Mouse (Mus musculus) midbrain, embryonic 11.5 days (tissue): Measurements from ENCODE around the gene Epsti1. TPM values are rescaled to one million over a fixed set of nuclear protein-coding genes. Genes with fewer than 3 reads are reported as not detected.
"Not testable (repeated sequence)": the region's sequence is repeated elsewhere in the genome, so short reads cannot be mapped to it uniquely, and the experiment has no call there.

ENCODE experiments used
- ATAC-seq: fragments of 200-750 bp; cut with Nextera tagmentation; 2 replicates; pipeline ENCODE4 v1.8.0; 2017; ENCODE audit warnings: moderate TSS enrichment, moderate library complexity; ENCODE audit not compliant: low FRiP score
- DNase-seq: peaks from one replicate; pipeline ENCODE4 v3.0.0; 2015; ENCODE audit warnings: low spot score; ENCODE audit errors: missing footprints
- H3K27ac ChIP-seq: fragments of 300-500 bp; sonication (generic); 2 replicates; pipeline ENCODE4 v1.5.1; 2014; ENCODE audit warnings: low read depth, low read length
- H3K27me3 ChIP-seq: fragments of 300-500 bp; sonication (generic); 2 replicates; pipeline ENCODE4 v1.6.1; 2014; ENCODE audit warnings: mild to moderate bottlenecking, low read length, moderate library complexity, mixed read lengths; ENCODE audit not compliant: control insufficient read depth, insufficient read depth
- H3K36me3 ChIP-seq: fragments of 300-500 bp; sonication (generic); 2 replicates; pipeline ENCODE4 v1.6.1; 2014; ENCODE audit warnings: mild to moderate bottlenecking, low read length, moderate library complexity, mixed read lengths; ENCODE audit not compliant: control insufficient read depth, insufficient read depth
- H3K4me1 ChIP-seq: fragments of 300-500 bp; sonication (generic); 2 replicates; pipeline ENCODE4 v1.6.1; 2014; ENCODE audit warnings: low read length; ENCODE audit not compliant: control insufficient read depth, insufficient read depth
- H3K4me2 ChIP-seq: fragments of 300-500 bp; sonication (generic); 2 replicates; pipeline ENCODE4 v1.6.1; 2014; ENCODE audit warnings: mild to moderate bottlenecking, moderate library complexity
- H3K4me3 ChIP-seq: fragments of 300-500 bp; sonication (generic); 2 replicates; pipeline ENCODE4 v1.5.1; 2014; ENCODE audit warnings: low read depth, low read length
- H3K9ac ChIP-seq: fragments of 300-500 bp; sonication (generic); 2 replicates; pipeline ENCODE4 v1.6.1; 2014; ENCODE audit warnings: low read length
- H3K9me3 ChIP-seq: fragments of 300-500 bp; sonication (generic); 2 replicates; pipeline ENCODE4 v1.6.1; 2016; ENCODE audit warnings: low read length; ENCODE audit not compliant: control insufficient read depth
- WGBS: fragments of 180-500 bp; shearing (Covaris S2); extraction: QIAGEN DNeasy Blood & Tissue Kit; methylation state at CpG from one replicate; pipeline ENCODE4 v1.1.7; 2014; 5-methylcytosine and 5-hydroxymethylcytosine counted together
- polyA plus RNA-seq: library from polyadenylated mRNA; unstranded; fragments of >200 nt; fragmentation: Nextera tagmentation; extraction: Ambion mirVana; gene quantifications from 2 replicates; pipeline ENCODE4 v1.2.1, GENCODE M21; 2014

Gene Epsti1
- polyA plus RNA-seq, 1 experiment from 2014 or later: 0.31 TPM

DNA sequence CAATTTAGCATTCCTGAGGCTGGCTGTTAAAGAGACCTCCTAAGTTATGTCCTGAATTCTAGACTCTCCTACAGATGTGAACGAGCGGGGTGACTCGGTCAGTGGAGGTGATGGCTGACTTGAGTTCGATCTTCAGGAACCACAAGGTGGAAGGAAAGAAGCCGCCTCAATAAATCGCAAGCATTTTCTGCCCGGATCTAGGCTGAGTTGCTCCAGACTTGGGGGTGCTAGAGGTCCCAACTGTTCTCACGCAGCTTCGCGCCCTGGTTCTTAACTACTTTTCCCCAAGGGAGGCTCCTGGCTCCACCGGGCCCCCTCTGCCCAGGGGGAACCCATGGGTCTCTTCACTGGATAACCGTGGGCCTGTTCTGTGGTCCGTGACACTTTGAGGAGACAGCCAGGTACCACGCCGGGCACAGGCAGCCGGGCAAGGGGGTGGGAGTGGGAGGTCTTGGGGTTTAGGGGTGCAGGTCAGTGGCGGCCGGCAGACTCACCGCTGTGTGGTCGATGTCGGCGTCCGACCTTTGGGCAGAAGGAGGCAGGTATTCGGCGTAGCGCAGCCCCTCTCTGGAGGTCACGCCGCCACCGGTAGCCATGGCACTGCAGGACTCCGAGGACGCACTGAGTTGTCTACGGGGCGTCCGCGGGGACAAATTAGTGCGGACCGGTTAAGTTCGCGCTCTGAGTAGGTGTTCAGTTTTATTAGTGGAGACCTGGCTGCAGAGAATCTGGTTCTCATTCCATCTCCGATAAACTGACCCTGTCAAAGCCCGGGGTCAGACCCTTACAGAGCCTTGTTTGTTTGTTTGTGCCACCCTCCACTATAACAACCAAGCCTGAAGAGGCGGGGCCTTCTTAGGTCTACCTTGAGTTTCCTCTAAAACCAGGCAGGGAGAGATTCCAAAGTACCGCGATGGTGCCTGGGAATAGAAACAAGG lies 29.5 kb upstream of the Epsti1 start, which contains the start of gene Dnajc15:
Dnajc15 (minus strand) TSS at position 822 of the 938 bp plus-strand sequence.
- H3K4me2 ChIP-seq: peak within 1 kb of the TSS; percentile 69
- DNase-seq: peak; percentile 98
- ATAC-seq: peak; percentile 91

DNA sequence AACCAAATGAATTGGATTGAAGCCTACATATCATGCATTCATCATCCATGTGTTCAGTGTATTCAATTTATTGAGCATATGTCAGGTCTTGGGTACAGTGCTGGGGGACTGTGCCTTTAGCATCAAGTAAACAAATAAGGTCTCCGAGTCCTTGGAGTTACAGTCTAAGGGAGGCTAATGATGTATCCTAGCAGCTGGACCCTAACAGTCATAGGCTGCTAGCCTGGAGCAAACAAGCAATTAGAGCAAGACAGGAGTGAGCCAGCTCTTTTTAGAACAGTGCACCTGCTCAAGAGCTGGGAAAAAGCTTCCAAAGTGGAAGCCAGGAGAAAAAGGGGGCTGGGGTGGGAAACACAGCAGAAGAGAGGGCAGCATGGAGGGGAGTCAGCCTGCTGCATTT lies 27.8 kb upstream of the Epsti1 start:
- H3K9me3 ChIP-seq: no peaks in the 10 kb centered on the region
- H3K9ac ChIP-seq: no peak overlapping the region
- H3K4me3 ChIP-seq: no peak overlapping the region
- no peaks in the 10 kb centered on the region; the same call in 1 of the 2 replicates for H3K4me1 ChIP-seq
- WGBS: 94% methylated on average over 1 of the region's 1 CpGs
- no peak overlapping the region for H3K4me2 ChIP-seq
- ATAC-seq (no peak), DNase-seq (no peak)
- no peaks in the 10 kb centered on the region for H3K27me3 ChIP-seq
- H3K27ac ChIP-seq: no peak overlapping the region
- H3K36me3 ChIP-seq: no peaks in the 10 kb centered on the region

More for the DNA sequence above, 29.5 kb upstream of the Epsti1 start, which contains the start of gene Dnajc15:
- under 1% methylated on average over 44 of the region's 44 CpGs for WGBS
- H3K27me3 ChIP-seq: no peaks in the 10 kb centered on the region
- peak within 1 kb of the TSS; percentile 84 for H3K4me3 ChIP-seq
- no peaks in the 10 kb centered on the region for H3K36me3 ChIP-seq
- H3K4me1 ChIP-seq: no peaks in the 10 kb centered on the region; the same call in 1 of the 2 replicates
- H3K27ac ChIP-seq: no peak within 1 kb of the TSS
- no peaks in the 10 kb centered on the region for H3K9me3 ChIP-seq
- H3K9ac ChIP-seq: peak within 1 kb of the TSS; percentile 87

DNA sequence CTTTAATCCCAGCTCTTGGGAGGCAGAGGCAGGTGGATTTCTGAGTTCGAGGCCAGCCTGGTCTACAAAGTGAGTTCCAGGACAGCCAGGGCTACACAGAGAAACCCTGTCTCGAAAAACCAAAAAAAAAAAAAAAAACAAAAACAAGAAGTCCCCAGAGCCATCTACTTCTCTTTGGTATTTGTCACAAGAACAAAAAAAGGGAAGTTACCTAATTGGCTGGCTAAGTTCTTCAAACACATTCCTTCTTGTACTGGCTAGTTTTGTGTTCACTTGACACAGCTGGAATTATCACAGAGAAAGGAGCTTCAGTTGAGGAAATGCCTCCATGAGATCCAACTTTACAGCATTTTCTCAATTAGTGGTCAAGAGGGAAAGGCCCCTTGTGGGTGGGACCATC lies 26.2 kb upstream of the Epsti1 start:
- H3K27ac ChIP-seq: not testable (repeated sequence)

DNA sequence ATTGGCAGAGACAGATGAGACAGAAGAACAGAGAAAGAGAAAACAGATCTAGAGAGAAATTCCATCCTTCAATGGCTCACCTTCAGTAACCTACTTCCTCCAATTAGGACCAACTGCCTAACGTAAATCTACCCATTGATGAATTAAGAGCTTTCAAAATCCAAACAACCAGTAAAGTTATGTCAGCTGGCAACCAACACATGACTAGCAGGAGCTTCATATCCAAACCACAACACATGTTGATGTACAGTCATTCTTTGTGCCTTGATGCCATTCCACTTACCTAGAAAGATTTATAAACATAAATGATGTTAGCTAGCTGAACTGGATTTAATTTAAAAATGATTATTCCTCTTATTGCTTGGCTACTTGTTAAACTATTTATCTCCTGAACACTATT lies 22.0 kb upstream of the Epsti1 start:
- ATAC-seq: no peak
- H3K27ac ChIP-seq: no peak overlapping the region
- no peaks in the 10 kb centered on the region for H3K36me3 ChIP-seq
- no peak overlapping the region for H3K9ac ChIP-seq
- no peaks in the 10 kb centered on the region for H3K9me3 ChIP-seq
- 67% methylated on average over 1 of the region's 1 CpGs for WGBS
- no peaks in the 10 kb centered on the region for H3K4me1 ChIP-seq
- no peak overlapping the region for H3K4me3 ChIP-seq
- no peak overlapping the region for H3K4me2 ChIP-seq
- H3K27me3 ChIP-seq: no peaks in the 10 kb centered on the region
- no peak for DNase-seq

More for the DNA sequence above, 26.2 kb upstream of the Epsti1 start:
- ATAC-seq, H3K36me3 ChIP-seq, H3K27me3 ChIP-seq, H3K4me2 ChIP-seq, H3K4me1 ChIP-seq, DNase-seq, H3K4me3 ChIP-seq, H3K9me3 ChIP-seq, H3K9ac ChIP-seq: not testable (repeated sequence)
- 50% methylated on average over 2 of the region's 2 CpGs for WGBS

DNA sequence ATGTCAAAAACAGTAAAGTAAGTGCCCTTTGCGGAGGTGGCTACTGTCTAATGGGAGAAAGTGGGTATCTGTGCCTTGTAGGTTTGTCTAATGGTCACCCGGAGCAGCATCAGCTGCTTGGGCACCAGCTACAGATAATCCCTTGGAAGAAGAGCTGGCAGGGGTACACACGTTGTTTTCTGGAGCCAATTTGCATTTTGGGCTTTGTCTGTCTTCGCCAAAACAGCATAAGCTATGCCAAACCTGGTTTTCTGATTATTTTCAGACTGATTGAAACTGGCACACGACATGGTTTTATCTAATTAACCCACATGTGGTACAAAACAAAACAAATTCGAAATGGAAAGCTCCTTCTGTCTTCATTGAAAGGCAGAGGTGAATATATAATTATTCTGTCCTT lies 21.4 kb upstream of the Epsti1 start:
- H3K4me3 ChIP-seq: no peak overlapping the region
- no peak overlapping the region for H3K9ac ChIP-seq
- ATAC-seq (no peak), DNase-seq (no peak)
- H3K4me1 ChIP-seq: no peaks in the 10 kb centered on the region
- H3K27ac ChIP-seq: no peak overlapping the region
- no peaks in the 10 kb centered on the region for H3K27me3 ChIP-seq
- WGBS: 69% methylated on average over 6 of the region's 6 CpGs
- no peaks in the 10 kb centered on the region for H3K9me3 ChIP-seq
- H3K36me3 ChIP-seq: no peaks in the 10 kb centered on the region
- no peak overlapping the region for H3K4me2 ChIP-seq

DNA sequence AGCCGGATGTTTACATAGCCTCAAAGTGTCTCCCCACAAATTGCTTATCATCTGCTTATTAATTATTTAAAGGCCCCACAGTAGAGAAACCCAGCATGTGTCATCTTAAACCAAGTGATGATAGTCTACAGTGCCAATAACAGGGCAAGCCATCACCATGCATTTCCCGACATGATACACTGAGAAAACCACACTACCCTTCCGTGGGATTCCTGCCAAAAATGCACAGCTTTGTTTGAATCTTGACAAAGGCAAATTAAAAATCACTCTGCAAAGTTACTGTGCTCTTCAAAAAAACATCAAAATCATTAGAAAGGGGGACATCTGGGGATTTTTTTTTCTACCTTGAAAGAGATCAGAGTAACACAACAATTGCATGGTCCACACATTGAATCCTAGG lies 17.7 kb upstream of the Epsti1 start:
- H3K27me3 ChIP-seq: no peaks in the 10 kb centered on the region
- whole genome bisulfite sequencing: 91% methylated on average over 3 of the region's 3 CpGs
- no peak overlapping the region for H3K4me2 ChIP-seq
- H3K9me3 ChIP-seq: no peaks in the 10 kb centered on the region
- H3K9ac ChIP-seq: no peak overlapping the region
- no peak overlapping the region for H3K4me3 ChIP-seq
- ATAC-seq (no peak), DNase-seq (peak; percentile 74)
- no peaks in the 10 kb centered on the region for H3K36me3 ChIP-seq
- no peak overlapping the region for H3K27ac ChIP-seq
- no peaks in the 10 kb centered on the region for H3K4me1 ChIP-seq

DNA sequence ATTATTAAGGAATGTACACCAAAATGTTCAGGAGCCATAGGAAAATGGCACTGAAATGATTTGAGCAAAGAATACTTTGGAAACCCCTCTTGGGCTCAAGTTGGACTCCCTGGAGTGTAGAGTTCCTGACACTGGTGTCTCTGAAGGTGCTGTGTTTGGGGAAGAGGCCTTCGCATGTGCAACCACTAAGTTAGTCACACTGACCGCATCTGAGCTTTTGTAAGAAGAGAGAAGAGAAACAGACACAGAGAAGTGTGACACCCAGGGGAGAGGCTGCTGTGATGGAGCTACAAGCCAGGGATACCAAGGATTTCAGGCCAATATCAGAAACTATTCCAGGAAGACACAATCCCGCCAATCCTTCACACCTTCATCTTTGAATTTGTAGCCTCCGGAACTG lies 17.1 kb upstream of the Epsti1 start:
- DNase-seq (peak; percentile 39), ATAC-seq (no peak)
- Histone ChIP-seq H3K4me1 (no peaks in the 10 kb centered on the region), H3K36me3 (no peaks in the 10 kb centered on the region), H3K4me3 (no peak overlapping the region), H3K9me3 (no peaks in the 10 kb centered on the region), H3K27me3 (no peaks in the 10 kb centered on the region), H3K9ac (no peak overlapping the region), H3K27ac (no peak overlapping the region), H3K4me2 (no peak overlapping the region)
- WGBS: 91% methylated on average over 4 of the region's 4 CpGs

DNA sequence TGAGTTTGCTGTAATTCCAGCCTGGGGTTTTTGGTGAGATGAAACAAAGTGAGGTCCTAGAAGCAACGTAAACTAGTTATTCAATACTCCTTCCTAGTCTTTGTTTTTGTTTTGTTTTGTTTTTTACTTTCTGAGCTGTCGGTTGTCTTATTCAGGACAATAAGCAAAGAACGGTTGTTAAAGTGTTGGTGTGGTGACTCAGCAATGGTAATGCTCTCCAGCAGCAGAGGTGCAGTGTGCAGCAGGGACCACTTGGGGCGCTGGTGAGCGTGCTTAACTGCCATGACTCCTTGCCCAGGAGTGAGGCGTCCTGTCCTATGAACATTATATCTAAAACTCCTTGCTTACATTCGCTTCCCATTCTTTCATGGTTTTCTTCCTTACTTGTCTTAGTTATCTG lies 14.1 kb upstream of the Epsti1 start:
- no peak overlapping the region for H3K9ac ChIP-seq
- no peak overlapping the region for H3K27ac ChIP-seq
- peak; percentile 61 for DNase-seq
- WGBS: 82% methylated on average over 7 of the region's 7 CpGs
- H3K36me3 ChIP-seq: no peaks in the 10 kb centered on the region
- H3K27me3 ChIP-seq: no peaks in the 10 kb centered on the region
- H3K9me3 ChIP-seq: no peaks in the 10 kb centered on the region
- H3K4me2 ChIP-seq: no peak overlapping the region
- H3K4me3 ChIP-seq: no peak overlapping the region
- ATAC-seq: no peak
- no peaks in the 10 kb centered on the region for H3K4me1 ChIP-seq

DNA sequence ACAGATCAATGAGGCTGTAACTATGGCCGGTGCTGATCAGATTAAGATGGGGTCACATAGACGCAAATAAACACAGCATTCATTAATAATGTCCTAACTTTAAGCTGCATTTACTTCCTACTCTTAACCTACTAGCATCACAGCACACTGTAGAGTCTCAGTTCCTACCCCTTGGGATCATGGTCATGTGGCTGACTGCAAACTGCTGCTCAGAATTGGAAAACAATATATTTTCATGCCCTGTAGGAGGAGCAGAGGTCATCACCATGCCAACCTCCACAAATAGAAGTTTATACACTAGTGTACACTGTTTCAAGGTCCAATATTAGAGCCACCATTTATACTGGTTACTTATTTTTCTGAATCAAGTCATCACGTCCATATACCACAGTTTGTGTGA lies 8.1 kb upstream of the Epsti1 start:
- Histone ChIP-seq H3K36me3 (no peaks in the 10 kb centered on the region), H3K27ac (no peak overlapping the region), H3K4me2 (no peak overlapping the region), H3K9ac (no peak overlapping the region), H3K4me3 (no peak overlapping the region), H3K27me3 (no peaks in the 10 kb centered on the region), H3K4me1 (no peaks in the 10 kb centered on the region), H3K9me3 (no peaks in the 10 kb centered on the region)
- ATAC-seq (no peak), DNase-seq (peak; percentile 84)
- WGBS: 84% methylated on average over 3 of the region's 3 CpGs
